Comparison of ENCODE assay signal across 8 mouse cellular contexts in genomic region chr1:193172991-193173809, GRCm38 (mm10). TPM values are rescaled to one million over a fixed set of nuclear protein-coding genes. Genes with fewer than 3 reads are reported as not detected.
DNase-seq lines count a peak whose midpoint lies in the region; ATAC-seq lines count a peak whose summit lies in the region.

No protein-coding gene starts in this region.

- H3K4me1 ChIP-seq in intestine, embryonic 14.5 days (replicated peaks; ENCODE audit: control insufficient read depth, insufficient read depth, low read length): peaks cover 32% of the 10 kb centered on the region

- peak overlapping the region; percentile 65 for H3K9ac ChIP-seq in intestine, embryonic 14.5 days (ENCODE audit: low read length)

- 1% methylated on average over 48 of the region's 48 CpGs for WGBS in intestine, embryonic 14.5 days

- H3K9me3 ChIP-seq in intestine, embryonic 14.5 days (ENCODE audit: control insufficient read depth, low read length): no peaks in the 10 kb centered on the region

- H3K27ac ChIP-seq in intestine, embryonic 14.5 days (ENCODE audit: low read depth): peak overlapping the region; percentile 81

- peak overlapping the region; percentile 71 for H3K4me2 ChIP-seq in intestine, embryonic 14.5 days (ENCODE audit: low read length)

- intact Hi-C loops in left cerebral cortex, postnatal 14 days (cut with DNase I): loop anchor here (5.0 kb wide), 1 partner anchor 41 kb away; the partner anchor contains the start of gene Diexf

- peak; percentile 97 for ATAC-seq in intestine, embryonic 14.5 days (replicated peaks; ENCODE audit: low FRiP score, low TSS enrichment, low read depth)

- H3K27me3 ChIP-seq in intestine, embryonic 14.5 days (replicated peaks; ENCODE audit: control insufficient read depth, insufficient read depth, low read length): no peaks in the 10 kb centered on the region

- no peaks in the 10 kb centered on the region for H3K36me3 ChIP-seq in intestine, embryonic 14.5 days (ENCODE audit: control insufficient read depth, insufficient read depth, low read length)

- peak overlapping the region; percentile 50 for H3K4me3 ChIP-seq in intestine, embryonic 14.5 days (ENCODE audit: low read depth, low read length)

- DNase-seq in adrenal gland, adult 18-20 months (ENCODE audit: low spot score in 2 of 2): peak; percentile 92 to 93
- DNase-seq in embryo, embryonic 11 days: peak; percentile 99
- peak; percentile 95 for DNase-seq in gastrocnemius, postnatal 25 days
- DNase-seq in intestine, embryonic 14.5 days (ENCODE audit: low spot score): peak; percentile 97
- peak; percentile 96 to 97 for DNase-seq in left cerebral cortex, postnatal 14 days (ENCODE audit: low spot score in 2 of 2)
- peak; percentile 99 for DNase-seq in mesoderm, embryonic 11.5 days (ENCODE audit: low read depth, low spot score)
- DNase-seq in right cerebral cortex, postnatal 36 days (ENCODE audit: low spot score in 2 of 2): peak; percentile 93 to 96
- peak; percentile 98 for DNase-seq in yolk sac, embryonic 10.5 days (ENCODE audit: low spot score)

RNA-seq across cellular contexts. Expression of gene A130010J15Rik, which starts 5.4 kb away (rescaled TPM):
- 1 to 10 TPM; 1.2 to 3.2 TPM for total RNA-seq in adrenal gland, adult 18-20 months (2021)
- total RNA-seq in gastrocnemius, postnatal 25 days (2021): 1 to 10 TPM; 2.3 to 3.1 TPM
- 15.6 and 17.1 TPM in 2 replicates for polyA plus RNA-seq in intestine, embryonic 14.5 days (2014; fragmentation: Nextera tagmentation; extraction: Ambion mirVana)
- 1 to 10 TPM; 3.4 to 3.7 TPM for total RNA-seq in left cerebral cortex, postnatal 14 days (2021)

RNA-seq across cellular contexts. Expression of gene Irf6, which starts 20.3 kb away (rescaled TPM):
- 1 to 10 TPM in 1 of 2 experiments, under 1 TPM in 1; 0.33 to 1.2 TPM for total RNA-seq in adrenal gland, adult 18-20 months (2021)
- 1 to 10 TPM; 1.2 to 1.3 TPM for total RNA-seq in gastrocnemius, postnatal 25 days (2021)
- 69.1 and 71.5 TPM in 2 replicates for polyA plus RNA-seq in intestine, embryonic 14.5 days (2014; fragmentation: Nextera tagmentation; extraction: Ambion mirVana)
- 1 to 10 TPM; 2.4 TPM for total RNA-seq in left cerebral cortex, postnatal 14 days (2021)

RNA-seq across cellular contexts. Expression of gene Traf3ip3, which starts 28.3 kb away (rescaled TPM):
- 1 to 10 TPM; 1.0 to 2.5 TPM for total RNA-seq in adrenal gland, adult 18-20 months (2021)
- 1 to 10 TPM; 2.1 to 3.3 TPM for total RNA-seq in gastrocnemius, postnatal 25 days (2021)
- 3.5 and 3.8 TPM in 2 replicates for polyA plus RNA-seq in intestine, embryonic 14.5 days (2014; fragmentation: Nextera tagmentation; extraction: Ambion mirVana)
- 1 to 10 TPM; 1.6 to 3.1 TPM for total RNA-seq in left cerebral cortex, postnatal 14 days (2021)

RNA-seq across cellular contexts. Expression of gene Lamb3, which starts 34.3 kb away (rescaled TPM):
- 1 to 10 TPM in 1 of 2 experiments, under 1 TPM in 1; 0.86 to 1.5 TPM for total RNA-seq in adrenal gland, adult 18-20 months (2021)
- total RNA-seq in gastrocnemius, postnatal 25 days (2021): 1 to 10 TPM; 2.0 to 2.7 TPM
- polyA plus RNA-seq in intestine, embryonic 14.5 days (2014; fragmentation: Nextera tagmentation; extraction: Ambion mirVana): 3.4 and 4.0 TPM in 2 replicates
- total RNA-seq in left cerebral cortex, postnatal 14 days (2021): 1 to 10 TPM; 1.6 to 3.0 TPM

RNA-seq across cellular contexts. Expression of gene Diexf, which starts 43.1 kb away (rescaled TPM):
- 10 to 100 TPM; 14.6 to 18.6 TPM for total RNA-seq in adrenal gland, adult 18-20 months (2021)
- total RNA-seq in gastrocnemius, postnatal 25 days (2021): 10 to 100 TPM in 1 of 2 experiments, 1 to 10 TPM in 1; 6.2 to 10.0 TPM
- polyA plus RNA-seq in intestine, embryonic 14.5 days (2014; fragmentation: Nextera tagmentation; extraction: Ambion mirVana): 11.2 and 12.1 TPM in 2 replicates
- total RNA-seq in left cerebral cortex, postnatal 14 days (2021): 10 to 100 TPM; 19.5 to 22.3 TPM

Comparison
In these comparisons a context has a peak if more than half of its experiments do, and no peak if none do; other contexts are left out.
1. Peak in every context shown above with its lines: DNase-seq, ATAC-seq, H3K4me3 ChIP-seq and H3K27ac ChIP-seq.